Mouse (Mus musculus) hindbrain, embryonic 13.5 days (tissue): Measurements from ENCODE around the gene Tex29. TPM values are rescaled to one million over a fixed set of nuclear protein-coding genes. Genes with fewer than 3 reads are reported as not detected.

Experiments
- ATAC-seq: fragments of 200-750 bp; cut with Nextera tagmentation; 2 replicates; pipeline ENCODE4 v1.8.0; 2017; ENCODE audit warnings: moderate TSS enrichment; ENCODE audit not compliant: low FRiP score
- H3K27ac ChIP-seq: fragments of 300-500 bp; sonication (generic); 2 replicates; pipeline ENCODE4 v1.5.1; 2015; ENCODE audit warnings: inconsistent platforms, mild to moderate bottlenecking, moderate library complexity
- H3K27me3 ChIP-seq: fragments of 300-500 bp; sonication (generic); 2 replicates; pipeline ENCODE4 v1.6.1; 2015; ENCODE audit warnings: mild to moderate bottlenecking, inconsistent platforms
- H3K36me3 ChIP-seq: fragments of 300-500 bp; sonication (generic); 2 replicates; pipeline ENCODE4 v1.6.1; 2015; ENCODE audit warnings: mild to moderate bottlenecking, inconsistent platforms
- H3K4me1 ChIP-seq: fragments of 300-500 bp; sonication (generic); replicated peaks from 2 replicates; pipeline ENCODE4 v1.6.1; 2015; ENCODE audit warnings: inconsistent platforms
- H3K4me2 ChIP-seq: fragments of 300-500 bp; sonication (generic); 2 replicates; pipeline ENCODE4 v1.6.1; 2015; ENCODE audit warnings: inconsistent platforms, mild to moderate bottlenecking, moderate library complexity
- H3K4me3 ChIP-seq: fragments of 300-500 bp; sonication (generic); 2 replicates; pipeline ENCODE4 v1.5.1; 2015; ENCODE audit warnings: mild to moderate bottlenecking, inconsistent platforms
- H3K9ac ChIP-seq: fragments of 300-500 bp; sonication (generic); 2 replicates; pipeline ENCODE4 v1.6.1; 2015; ENCODE audit warnings: mild to moderate bottlenecking, inconsistent platforms
- H3K9me3 ChIP-seq: fragments of 300-500 bp; sonication (generic); 2 replicates; pipeline ENCODE4 v1.6.1; 2016; ENCODE audit warnings: inconsistent platforms
- WGBS: fragments of 180-500 bp; shearing (Covaris S2); methylation state at CpG from one replicate; pipeline ENCODE4 v1.1.7; 2015; 5-methylcytosine and 5-hydroxymethylcytosine counted together
- polyA plus RNA-seq: library from polyadenylated mRNA; unstranded; fragments of >200 nt; fragmentation: Nextera tagmentation; extraction: Ambion mirVana; gene quantifications from 2 replicates; pipeline ENCODE4 v1.2.1, GENCODE M21; 2015

The Tex29 gene
- polyA plus RNA-seq, 1 experiment from 2014 or later = 0.44 TPM

DNA sequence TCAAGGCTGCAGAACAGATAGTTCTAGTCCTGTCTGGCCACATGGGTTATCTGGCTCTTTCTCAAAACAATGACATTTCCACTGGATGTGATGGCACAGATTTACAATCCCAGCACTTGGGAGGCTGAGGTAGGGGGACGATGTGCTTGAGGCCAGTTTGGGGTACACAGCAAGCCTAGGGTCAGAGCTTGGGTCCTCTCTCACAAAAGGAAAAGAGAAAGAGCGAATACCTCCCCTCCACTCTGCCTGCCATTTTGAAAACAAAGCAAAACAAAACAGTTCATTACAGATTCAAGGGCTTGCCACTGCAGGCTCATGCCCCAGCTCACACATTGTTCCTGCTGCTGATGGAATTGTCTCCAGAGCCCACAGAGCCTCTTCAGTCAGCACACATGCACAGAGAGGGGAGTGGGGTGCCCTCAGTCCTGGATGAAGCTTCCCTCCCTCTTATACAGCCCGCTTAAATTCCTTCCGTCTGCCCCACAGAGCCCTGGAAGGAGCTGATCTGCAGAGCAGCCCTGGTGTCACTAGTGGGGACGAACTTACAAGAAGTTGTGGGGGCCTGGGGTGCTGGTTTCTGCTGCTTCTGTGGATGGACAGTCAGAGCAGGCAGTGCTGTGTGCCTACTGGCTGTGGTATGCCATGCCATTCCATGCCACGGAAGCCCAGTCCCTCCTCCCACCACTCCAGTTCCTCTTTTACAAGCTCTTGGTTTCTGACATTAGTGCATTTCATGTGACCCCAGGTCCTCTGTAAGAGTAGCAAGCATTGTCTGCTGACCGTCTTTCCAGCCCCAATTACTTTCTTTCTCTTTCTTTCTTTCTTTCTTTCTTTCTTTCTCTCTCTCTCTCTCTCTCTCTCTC, 49.1 kb downstream of the Tex29 start:
- 21% methylated on average over 7 of the region's 7 CpGs for WGBS
- peak overlapping the region; percentile 24 for H3K27ac ChIP-seq
- H3K4me1 ChIP-seq = peaks cover 32% of the 10 kb centered on the region
- no peaks in the 10 kb centered on the region for H3K9me3 ChIP-seq
- H3K4me3 ChIP-seq = no peak overlapping the region
- no peak overlapping the region for H3K4me2 ChIP-seq
- peak; percentile 46; the same call in 1 of the 2 replicates for ATAC-seq
- H3K9ac ChIP-seq = peak overlapping the region; percentile 35; the same call in 1 of the 2 replicates
- no peaks in the 10 kb centered on the region for H3K36me3 ChIP-seq
- H3K27me3 ChIP-seq = 0 out of 2 replicates have a peak, but pooled peaks cover 3% of the 10 kb centered on the region

DNA sequence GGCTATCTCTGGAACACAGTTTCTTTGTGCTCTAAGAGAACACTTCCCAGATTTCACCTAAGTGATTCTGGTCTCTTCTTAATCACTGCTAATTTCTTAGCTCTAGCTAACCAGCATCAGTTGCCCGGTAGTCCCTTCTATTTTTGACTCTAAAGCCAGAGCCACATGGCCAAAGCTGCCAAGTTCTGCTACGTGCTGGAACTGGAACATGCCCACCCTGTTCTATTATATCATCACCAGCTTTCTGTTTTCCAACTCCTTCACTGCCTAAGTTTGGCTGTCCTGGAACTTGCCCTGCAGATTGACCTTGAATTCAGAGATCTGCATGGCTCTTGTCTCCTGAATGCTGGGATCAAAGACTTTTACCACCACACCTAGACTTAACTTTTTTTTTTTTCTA, 52.5 kb downstream of the Tex29 start:
- ATAC-seq = no peak

DNA sequence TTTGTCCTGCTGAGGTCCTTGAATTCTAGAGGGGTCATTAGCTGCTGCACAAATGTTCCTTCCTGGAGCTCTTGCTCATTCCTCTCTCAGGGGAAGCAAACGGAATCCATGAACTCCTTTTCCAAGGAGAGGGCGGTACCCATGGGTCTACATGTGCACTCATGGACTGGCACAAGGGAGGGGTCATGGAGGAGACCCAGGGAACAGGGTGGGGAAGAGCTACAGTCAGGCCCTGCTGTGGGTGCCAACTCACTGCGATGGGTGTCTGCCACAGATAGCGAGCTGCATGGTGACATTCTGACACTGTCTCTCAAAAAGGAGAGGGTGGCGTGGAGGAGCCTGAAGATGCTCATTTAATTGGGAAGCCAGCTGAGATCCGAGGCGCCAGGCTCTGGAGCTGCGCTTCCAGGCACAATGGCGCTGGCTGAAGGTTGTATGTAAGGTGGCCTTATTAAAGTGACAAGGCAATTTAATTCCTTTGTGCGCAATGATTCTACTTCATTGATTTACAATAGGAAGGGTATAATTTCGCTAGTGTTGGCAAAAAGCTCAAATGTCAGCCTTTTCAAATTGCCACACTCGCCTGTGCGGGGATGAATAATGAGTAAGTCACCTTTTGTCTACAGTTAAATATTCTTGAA, 55.9 kb downstream of the Tex29 start:
- Histone ChIP-seq H3K27ac (peak overlapping the region; percentile 60; the same call in 1 of the 2 replicates), H3K36me3 (no peaks in the 10 kb centered on the region), H3K4me1 (peaks cover 21% of the 10 kb centered on the region), H3K9ac (no peak overlapping the region), H3K4me3 (no peak overlapping the region), H3K27me3 (peaks cover 39% of the 10 kb centered on the region), H3K9me3 (no peaks in the 10 kb centered on the region), H3K4me2 (no peak overlapping the region)
- WGBS = 27% methylated on average over 13 of the region's 13 CpGs
- peak; percentile 72 for ATAC-seq

More for the DNA sequence above, 52.5 kb downstream of the Tex29 start:
- no peaks in the 10 kb centered on the region for H3K9me3 ChIP-seq
- H3K4me1 ChIP-seq = peaks cover 31% of the 10 kb centered on the region
- no peak overlapping the region for H3K4me2 ChIP-seq
- H3K4me3 ChIP-seq = no peak overlapping the region
- H3K36me3 ChIP-seq = no peaks in the 10 kb centered on the region
- H3K9ac ChIP-seq = no peak overlapping the region
- no peak overlapping the region for H3K27ac ChIP-seq
- WGBS = 88% methylated on average over 2 of the region's 2 CpGs
- peaks cover 12% of the 10 kb centered on the region for H3K27me3 ChIP-seq

DNA sequence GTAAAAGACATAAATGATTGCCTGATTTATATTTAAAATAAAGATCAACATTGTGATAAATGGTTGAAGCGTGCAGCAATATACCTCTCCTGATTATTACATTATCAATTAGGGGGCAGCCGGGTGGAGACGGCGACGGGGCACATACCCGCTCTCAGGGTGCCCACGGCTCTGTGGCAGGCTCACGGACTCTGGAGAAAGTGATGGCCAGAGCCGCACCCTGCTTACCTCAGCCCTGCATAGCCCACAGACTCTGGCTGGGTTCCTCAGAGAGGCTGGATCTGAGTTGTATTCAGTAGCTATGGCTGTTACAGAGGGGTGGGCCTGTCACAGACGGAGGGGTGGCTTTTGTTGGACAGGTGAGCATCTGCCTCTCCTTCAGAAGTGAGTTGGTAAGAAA, 56.4 kb downstream of the Tex29 start:
- Histone ChIP-seq H3K27me3 (peaks cover 39% of the 10 kb centered on the region), H3K9me3 (no peaks in the 10 kb centered on the region), H3K27ac (peak overlapping the region; percentile 56; the same call in 1 of the 2 replicates), H3K36me3 (no peaks in the 10 kb centered on the region), H3K4me3 (no peak overlapping the region), H3K4me2 (no peak overlapping the region), H3K9ac (no peak overlapping the region), H3K4me1 (peaks cover 21% of the 10 kb centered on the region)
- peak; percentile 26; the same call in 1 of the 2 replicates for ATAC-seq
- 32% methylated on average over 10 of the region's 10 CpGs for WGBS

GRCm38 (mm10) chr8:11898814-11899213, 58.5 kb downstream of the Tex29 start:
- Histone ChIP-seq H3K36me3 (no peaks in the 10 kb centered on the region), H3K9ac (no peak overlapping the region), H3K4me3 (no peak overlapping the region), H3K4me2 (no peak overlapping the region), H3K4me1 (peaks cover 21% of the 10 kb centered on the region), H3K27me3 (peaks cover 37% of the 10 kb centered on the region), H3K9me3 (no peaks in the 10 kb centered on the region), H3K27ac (no peak overlapping the region)
- WGBS = 94% methylated on average over 1 of the region's 1 CpGs
- ATAC-seq = no peak

Other genes starting within 250 kb of the Tex29 start
- 86.4 and 87.4 TPM in 2 replicates for gene Ankrd10, start 204.7 kb upstream of the Tex29 start, polyA plus RNA-seq
- gene 1700016D06Rik, start 139.4 kb upstream of the Tex29 start, polyA plus RNA-seq = not detected in 2 replicates
- 62.4 and 62.5 TPM in 2 replicates for gene Arhgef7, start 112.8 kb upstream of the Tex29 start, polyA plus RNA-seq